ENCODE assay signal across 9 mouse cellular contexts in the genomic region with DNA sequence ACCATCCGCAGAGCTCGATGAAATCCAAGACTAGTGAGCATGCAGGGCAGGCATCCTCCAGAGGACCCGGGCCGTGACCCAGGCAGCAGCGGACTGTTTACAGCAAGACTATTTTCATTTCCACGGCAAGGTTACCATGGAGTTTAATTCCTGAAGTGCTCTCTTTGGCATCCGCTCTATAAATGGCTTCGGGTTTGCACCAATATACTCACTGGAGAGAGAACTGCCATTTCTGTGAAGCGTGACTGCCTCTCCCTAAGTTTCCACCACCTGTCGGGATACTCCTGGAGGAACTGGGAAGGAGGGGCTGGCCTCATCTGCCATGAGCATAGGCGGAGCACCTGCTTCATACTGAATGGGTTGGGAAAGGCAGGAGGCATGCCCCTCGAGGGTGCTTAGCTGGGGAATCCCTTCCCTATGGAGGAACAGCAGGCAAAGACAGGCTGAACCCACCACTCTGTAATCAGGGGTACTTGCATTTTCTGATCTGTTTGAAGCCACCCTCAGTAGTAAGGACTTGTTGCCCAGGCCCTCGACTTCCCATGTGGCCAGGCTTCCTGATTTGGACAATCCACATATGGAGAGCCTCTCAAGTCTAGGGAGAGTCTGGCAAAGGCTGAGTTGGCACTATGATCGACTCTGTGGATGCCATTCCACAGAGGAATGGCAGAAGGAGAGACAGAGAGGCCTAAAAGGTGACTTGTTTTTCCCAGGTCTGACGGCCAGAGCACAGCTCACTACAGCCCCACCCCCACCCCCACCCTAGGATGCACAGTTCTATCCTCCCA. TPM values are rescaled to one million over a fixed set of nuclear protein-coding genes. Genes with fewer than 3 reads are reported as not detected.
DNase-seq lines count a peak whose midpoint lies in the region; ATAC-seq and TF ChIP-seq lines count a peak whose summit lies in the region.
"Had no signal": no experiment of that assay in that cellular context is flagged by ENCODE, and none has a peak within 500 bp of the region (broad histone marks: within the 10 kb centered on the region; RNA-seq: fewer than 3 reads in every experiment).

No protein-coding gene starts in this region.

- H3K4me3 ChIP-seq in heart, embryonic 12.5 days: no peak overlapping the region
- no peak overlapping the region; the same call in 1 of the 2 replicates for H3K4me3 ChIP-seq in midbrain, embryonic 12.5 days

- H3K27me3 ChIP-seq in heart, embryonic 12.5 days (replicated peaks): no peaks in the 10 kb centered on the region
- no peaks in the 10 kb centered on the region for H3K27me3 ChIP-seq in midbrain, embryonic 12.5 days
- H3K27me3 ChIP-seq: CH12.LX had no signal

- no peak for TF ChIP-seq POLR2A in brain, embryonic 14.5 days (IDR thresholded peaks at IDR 0.05; ENCODE audit: borderline replicate concordance, extremely low read depth, insufficient read depth, insufficient read length, poor library complexity, severe bottlenecking)

- no peak overlapping the region for H3K27ac ChIP-seq in heart, embryonic 12.5 days (ENCODE audit: poor library complexity, severe bottlenecking)
- H3K27ac ChIP-seq in midbrain, embryonic 12.5 days (replicated peaks): peak overlapping the region; percentile 67

- peaks cover 50% of the 10 kb centered on the region for H3K4me1 ChIP-seq in heart, embryonic 12.5 days (replicated peaks)
- peaks cover 61% of the 10 kb centered on the region for H3K4me1 ChIP-seq in midbrain, embryonic 12.5 days

- peak overlapping the region; percentile 39 for H3K4me2 ChIP-seq in heart, embryonic 12.5 days
- peak overlapping the region; percentile 33 for H3K4me2 ChIP-seq in midbrain, embryonic 12.5 days (replicated peaks)

- no peak for TF ChIP-seq CTCF in brain, embryonic 14.5 days (IDR thresholded peaks at IDR 0.05; ENCODE audit: borderline replicate concordance, extremely low read depth, insufficient read depth, insufficient read length)

- no peak for ATAC-seq in heart, embryonic 12.5 days (ENCODE audit: insufficient number of reproducible peaks, low FRiP score)
- ATAC-seq in midbrain, embryonic 12.5 days (ENCODE audit: low FRiP score, low read depth): no peak

- no peaks in the 10 kb centered on the region for H3K9me3 ChIP-seq in heart, embryonic 12.5 days (replicated peaks)
- no peaks in the 10 kb centered on the region for H3K9me3 ChIP-seq in midbrain, embryonic 12.5 days

- WGBS in heart, embryonic 12.5 days: 45% methylated on average over 15 of the region's 15 CpGs
- WGBS in midbrain, embryonic 12.5 days: 19% methylated on average over 15 of the region's 15 CpGs

- H3K36me3 ChIP-seq in heart, embryonic 12.5 days: no peaks in the 10 kb centered on the region
- H3K36me3 ChIP-seq in midbrain, embryonic 12.5 days: no peaks in the 10 kb centered on the region

- peak; percentile 52 to 67 for DNase-seq in gastrocnemius, adult 8-10 months (ENCODE audit: low spot score in 2 of 2)
- DNase-seq in gastrocnemius, postnatal 4 days (ENCODE audit: low spot score in 2 of 2): no peak
- DNase-seq in brain, embryonic 14.5 days (ENCODE audit: low read depth): peak; percentile 76
- DNase-seq in spleen, postnatal 4 days (ENCODE audit: low spot score in 2 of 2): no peak
- DNase-seq in embryo, embryonic 10.5 days (ENCODE audit: low spot score): no peak
- DNase-seq in spleen, postnatal 10 days (ENCODE audit: low spot score in 2 of 2): no peak

- no peak overlapping the region for H3K9ac ChIP-seq in heart, embryonic 12.5 days
- no peak overlapping the region; the same call in 1 of the 2 replicates for H3K9ac ChIP-seq in midbrain, embryonic 12.5 days (replicated peaks)

RNA-seq across cellular contexts. Expression of gene Wnk2, which starts 19.8 kb away (rescaled TPM):
- 10 to 100 TPM; 81.6 to 86.2 (median 81.9) TPM for total RNA-seq in gastrocnemius, adult 8-10 months (2022)
- total RNA-seq in gastrocnemius, postnatal 4 days (2021): 10 to 100 TPM; 53.8 to 57.2 TPM
- polyA plus RNA-seq in brain, embryonic 14.5 days (2012; rRNA removed): 49.0 and 86.7 TPM in 2 replicates
- 0.89 and 1.4 TPM in 2 replicates for polyA plus RNA-seq in heart, embryonic 12.5 days (2016; fragmentation: Nextera tagmentation; extraction: Ambion mirVana)
- 12.0 and 15.0 TPM in 2 replicates for polyA plus RNA-seq in midbrain, embryonic 12.5 days (2016; fragmentation: Nextera tagmentation; extraction: Ambion mirVana)

RNA-seq across cellular contexts. Expression of gene Ninj1, which starts 59.2 kb away (rescaled TPM):
- total RNA-seq in gastrocnemius, adult 8-10 months (2022): 10 to 100 TPM; 15.4 to 22.5 (median 19.0) TPM
- total RNA-seq in gastrocnemius, postnatal 4 days (2021): 10 to 100 TPM; 23.7 to 26.1 TPM
- polyA plus RNA-seq in brain, embryonic 14.5 days (2012; rRNA removed): 22.5 and 26.7 TPM in 2 replicates
- 51.0 and 55.8 TPM in 2 replicates for polyA plus RNA-seq in heart, embryonic 12.5 days (2016; fragmentation: Nextera tagmentation; extraction: Ambion mirVana)
- 15.9 and 16.7 TPM in 2 replicates for polyA plus RNA-seq in midbrain, embryonic 12.5 days (2016; fragmentation: Nextera tagmentation; extraction: Ambion mirVana)

Comparison
In these comparisons a context has a peak if more than half of its experiments do, and no peak if none do; other contexts are left out.
1. DNase-seq: peak in gastrocnemius, adult 8-10 months (2 of 2) and brain, embryonic 14.5 days (single experiment); none in gastrocnemius, postnatal 4 days (0 of 2), spleen, postnatal 4 days (0 of 2), embryo, embryonic 10.5 days (single experiment) and spleen, postnatal 10 days (0 of 2).